Mouse (Mus musculus) cerebellum, postnatal 36 days (tissue): ENCODE results near the gene N4bp2l2.

Source experiments
- DNase-seq, 2 experiments: peaks; one replicate each; pipeline ENCODE4 v3.0.0; 2021 to 2022; ENCODE audit warnings: mixed read lengths in 2 of 2

The N4bp2l2 gene

DNA sequence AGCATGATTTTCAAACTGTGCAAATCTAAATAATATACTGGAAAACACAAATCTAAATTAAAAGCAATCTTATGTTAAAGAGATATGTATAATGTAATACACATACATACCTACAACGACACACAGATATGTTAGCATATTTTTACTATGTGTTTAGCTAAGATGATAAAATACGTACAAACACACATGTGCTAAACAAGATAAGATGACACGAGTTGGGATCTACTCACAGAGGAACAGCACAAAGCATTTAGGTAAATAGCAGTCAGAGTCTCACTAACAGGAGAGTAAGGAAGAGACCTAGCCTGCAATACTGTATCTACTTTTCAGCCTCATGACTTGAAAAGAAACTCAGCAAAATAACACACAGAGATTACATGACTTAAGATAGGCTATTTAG is 24.5 kb downstream of the N4bp2l2 start:
- DNase-seq: no peak

DNA sequence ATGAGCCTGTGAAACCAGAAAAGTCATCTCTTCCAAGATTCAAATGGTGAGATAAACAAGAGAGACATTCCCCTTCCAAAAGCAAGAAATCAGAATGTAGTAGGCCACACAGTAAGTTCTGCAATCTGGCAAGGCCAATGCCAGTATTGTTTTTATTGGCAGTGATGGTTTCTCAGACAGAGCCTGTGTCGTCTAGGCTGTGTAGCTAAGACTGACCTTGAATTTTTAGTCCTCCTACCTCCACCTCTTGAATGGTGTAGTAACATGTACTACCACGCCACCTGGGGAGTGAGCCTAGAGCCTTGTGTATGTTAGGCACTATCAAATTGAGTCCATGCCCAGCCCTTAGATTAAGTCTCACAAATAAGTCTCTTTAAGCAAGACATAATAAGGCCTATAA is 36.3 kb downstream of the N4bp2l2 start:
- DNase-seq: no peak

DNA sequence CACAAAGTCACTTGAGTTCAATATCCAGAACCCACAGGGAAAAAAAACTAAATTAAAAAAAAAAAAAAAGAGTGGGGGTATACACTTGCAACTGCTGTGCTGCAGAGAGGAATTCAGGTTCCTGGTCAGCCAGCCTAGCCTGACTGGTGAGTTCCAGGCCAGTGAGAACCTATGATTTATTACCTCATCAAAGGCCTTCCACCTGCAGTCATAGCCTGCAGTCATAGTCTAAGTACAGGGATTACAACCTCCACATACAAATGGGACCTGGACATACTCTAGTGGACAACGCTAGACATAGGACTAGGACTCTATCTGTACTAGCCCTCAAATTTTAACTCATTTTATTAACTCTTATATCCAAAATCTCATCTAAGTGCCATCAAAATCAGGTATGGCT is 36.7 kb downstream of the N4bp2l2 start:
- DNase-seq: no peak

DNA sequence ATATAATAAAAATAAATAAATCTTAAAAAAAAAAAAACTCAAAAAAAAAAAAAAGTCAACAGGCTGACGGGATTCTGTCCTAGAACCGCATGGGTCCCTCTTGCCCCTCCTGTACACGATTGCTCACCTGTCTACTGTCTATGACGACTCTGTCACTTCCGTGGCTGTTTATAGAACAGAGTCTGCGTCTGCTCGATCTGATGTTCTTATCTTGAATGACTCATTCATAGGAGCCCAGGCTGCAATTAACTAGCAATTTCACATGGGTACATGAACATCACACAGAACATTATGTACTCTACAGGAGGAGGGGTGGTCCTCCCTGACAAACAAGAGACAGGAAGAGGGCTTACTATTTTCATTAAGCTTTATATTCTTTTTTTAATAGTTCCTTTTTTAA is 40.5 kb downstream of the N4bp2l2 start:
- DNase-seq: no peak

DNA sequence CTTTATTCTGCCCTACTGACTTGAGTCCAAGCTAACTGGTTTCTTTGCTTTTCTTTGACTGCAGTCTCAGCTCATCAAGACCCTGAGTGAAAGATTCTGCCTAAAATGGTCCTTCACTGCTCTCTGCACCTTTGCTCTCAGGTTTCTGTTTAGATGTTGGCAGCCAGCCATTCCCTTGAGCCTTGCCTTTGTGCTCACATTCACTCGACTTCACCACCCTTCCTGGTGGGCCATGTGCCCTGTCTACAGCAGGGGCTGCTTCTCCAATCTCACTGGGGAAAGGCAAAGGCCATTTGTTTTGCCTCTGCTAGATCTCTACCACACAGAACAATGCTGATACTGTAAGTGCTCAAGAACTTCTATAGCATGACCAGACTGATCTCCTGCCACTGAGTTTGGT is 43.2 kb downstream of the N4bp2l2 start:
- no peak for DNase-seq

DNA sequence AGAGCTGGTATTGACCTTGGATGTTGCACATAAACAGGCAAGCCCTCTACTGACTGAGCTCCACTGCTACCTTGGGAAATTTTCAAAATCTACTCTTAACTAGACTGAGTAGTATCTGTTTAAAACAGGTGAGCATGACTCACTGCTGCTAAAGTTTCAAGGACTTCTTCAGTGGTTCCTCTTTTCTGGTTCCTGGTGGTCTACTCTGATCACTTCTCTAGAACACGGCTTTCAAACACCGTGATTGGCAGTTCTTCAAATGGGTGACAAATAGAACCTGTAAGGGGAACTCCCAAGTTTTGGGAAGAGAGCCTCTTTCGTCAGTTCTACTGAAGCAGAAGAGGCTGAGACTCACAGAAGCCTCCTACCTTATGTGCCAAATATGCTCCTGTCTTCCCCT is 44.4 kb downstream of the N4bp2l2 start:
- DNase-seq: no peak

DNA sequence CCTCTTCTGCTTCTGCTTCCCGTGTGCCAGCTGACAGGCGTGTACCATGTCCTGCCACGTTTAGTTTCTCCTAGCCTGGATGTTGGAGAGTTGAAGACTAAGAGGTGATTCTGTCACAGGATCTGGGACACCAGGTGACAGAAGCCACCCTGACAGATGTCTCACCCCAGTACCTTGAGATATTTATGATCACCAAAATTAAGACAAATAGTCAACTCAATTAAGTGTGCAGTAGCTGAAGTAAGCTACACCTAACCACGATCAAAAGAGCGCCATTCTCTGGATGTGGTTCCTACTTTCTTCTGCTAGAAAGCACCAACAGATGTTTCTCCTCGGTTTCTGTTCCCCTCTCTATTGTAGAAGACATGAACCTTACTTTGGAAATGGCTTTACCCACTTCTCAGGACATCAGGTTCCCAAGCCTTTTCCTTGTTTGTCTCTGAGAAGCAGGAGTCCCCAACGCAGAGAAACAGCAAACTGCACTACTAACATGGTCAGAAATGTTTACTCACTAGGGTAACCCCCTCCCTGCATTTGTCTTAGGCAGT is 45.3 kb downstream of the N4bp2l2 start:
- DNase-seq: no peak

DNA sequence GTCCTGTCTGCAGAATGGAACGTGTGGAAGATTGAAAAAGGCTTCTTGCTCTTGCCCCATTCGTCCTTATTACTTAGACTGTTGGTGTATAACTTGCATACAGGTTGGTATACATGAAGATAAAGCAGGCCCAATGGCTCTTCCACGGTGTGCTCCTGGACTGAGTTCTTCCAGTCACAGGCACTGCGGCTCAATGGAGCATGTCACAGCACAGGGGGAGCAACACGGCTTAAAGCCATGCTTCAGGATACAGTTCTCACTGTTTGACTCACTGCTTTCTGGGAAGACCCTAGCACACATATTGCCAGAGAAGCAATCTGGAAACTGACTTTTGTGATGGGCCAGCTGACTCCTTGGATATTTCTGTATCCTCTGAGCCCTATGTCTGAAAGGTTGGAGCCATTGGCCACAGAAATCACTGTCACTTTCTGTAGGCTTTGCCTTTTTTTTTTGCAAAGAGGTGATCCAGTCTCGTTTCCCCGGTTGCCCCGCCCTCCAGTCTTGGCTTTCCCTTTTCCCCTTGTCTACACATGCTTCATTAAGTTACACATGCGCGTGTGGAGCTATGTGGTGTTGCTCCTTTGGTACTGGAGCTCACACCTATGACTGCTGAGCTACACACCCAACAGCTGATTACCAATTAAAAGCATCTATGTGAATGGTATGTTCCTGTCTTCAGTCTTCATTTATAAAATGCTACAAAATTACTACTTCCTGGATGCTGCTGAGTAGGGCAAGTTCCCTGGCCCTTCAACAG is 47.2 kb downstream of the N4bp2l2 start:
- no peak for DNase-seq

DNA sequence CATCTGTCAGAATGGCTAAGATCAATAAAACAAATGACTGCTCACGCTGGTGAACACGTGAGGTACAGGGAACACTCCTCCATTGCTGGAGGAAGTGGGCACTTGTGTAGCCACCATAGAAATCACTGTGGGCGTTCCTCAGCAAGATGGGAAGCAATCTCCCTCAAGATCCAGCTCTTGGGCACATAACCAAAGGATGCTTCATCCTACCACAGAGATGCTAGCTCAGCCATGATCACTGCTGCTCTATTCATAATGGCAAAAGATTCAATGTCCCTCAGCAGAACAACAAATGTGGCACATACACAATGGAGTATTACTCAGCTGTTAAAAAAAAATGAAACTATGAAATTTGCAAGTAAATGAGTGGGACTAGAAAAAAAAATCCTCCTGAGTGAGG is 49.3 kb downstream of the N4bp2l2 start:
- no peak for DNase-seq

DNA sequence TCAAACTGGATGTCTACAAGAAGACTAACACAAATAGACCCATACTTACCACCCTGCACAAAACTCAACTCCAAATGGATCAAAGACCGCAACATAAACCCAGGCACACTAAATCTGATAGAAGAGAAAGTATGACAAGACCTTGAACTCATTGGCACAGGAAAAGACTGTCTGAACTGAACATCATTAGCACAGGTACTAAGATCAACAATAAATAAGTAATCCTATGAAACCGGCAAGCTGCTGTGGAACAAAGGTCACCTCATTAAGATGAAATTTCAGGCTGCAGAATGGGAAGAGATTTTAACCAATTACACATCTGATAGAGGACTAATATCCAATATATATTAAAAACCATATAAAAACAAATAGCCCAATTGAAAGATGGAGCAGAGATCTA is 49.8 kb downstream of the N4bp2l2 start:
- DNase-seq: no peak

DNA sequence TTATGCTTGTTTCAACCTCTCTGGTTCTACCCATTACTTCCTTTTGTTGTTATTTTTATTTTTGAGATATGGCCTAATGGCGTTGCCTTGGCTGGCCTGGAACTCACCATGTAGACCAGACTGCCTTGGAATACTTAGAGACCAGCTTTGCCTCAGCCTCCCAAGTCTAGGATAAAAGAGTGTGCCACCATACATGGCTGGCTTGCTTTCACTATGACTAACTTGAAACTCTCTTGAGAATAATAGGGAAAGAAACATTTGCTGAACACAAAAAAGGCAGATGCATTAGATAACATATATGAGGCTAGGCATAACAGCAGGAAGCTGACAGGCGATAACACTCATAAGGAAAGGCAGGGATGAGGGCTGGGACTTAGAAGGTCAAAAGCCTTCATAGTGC is 51.9 kb downstream of the N4bp2l2 start:
- no peak for DNase-seq

DNA sequence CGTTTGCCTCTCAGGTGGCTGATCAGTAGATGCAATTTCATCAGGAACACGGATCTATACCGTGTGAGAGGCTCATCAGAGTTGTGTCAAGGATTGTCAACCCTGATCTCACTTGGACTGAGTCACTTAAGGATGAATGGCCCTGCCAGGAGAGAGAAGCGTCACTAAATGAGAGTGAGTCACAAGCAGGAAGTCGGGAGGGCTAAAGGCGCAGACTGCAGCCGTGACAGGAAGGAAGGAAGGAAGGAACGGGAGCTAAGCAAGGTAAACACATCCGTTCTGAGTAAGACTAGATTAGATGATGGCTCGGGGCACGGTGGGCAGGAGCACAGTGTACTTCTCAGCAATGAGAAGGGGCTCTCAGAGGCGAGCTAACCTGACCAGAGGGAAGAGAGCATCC is 54.3 kb downstream of the N4bp2l2 start:
- DNase-seq: no peak

DNA sequence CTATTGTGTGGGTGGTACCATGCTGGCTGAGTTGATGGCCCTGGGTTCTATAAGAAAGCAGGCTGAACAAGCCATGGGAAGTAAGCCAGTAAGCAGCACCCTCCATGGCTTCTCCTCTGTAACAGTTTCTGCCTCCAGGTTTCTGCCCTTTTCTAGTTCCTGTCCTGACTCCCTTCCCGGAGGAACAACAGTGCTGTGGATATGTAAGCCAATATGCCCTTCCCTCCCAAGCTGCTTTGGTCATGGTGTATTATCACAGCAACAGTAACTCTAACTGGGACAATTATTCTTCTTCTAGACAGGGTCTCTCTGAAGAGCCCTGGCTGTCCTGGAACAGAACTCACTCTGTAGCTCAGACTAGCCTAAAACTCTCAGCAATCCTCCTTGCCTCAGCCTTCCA is 54.8 kb downstream of the N4bp2l2 start:
- DNase-seq: no peak

DNA sequence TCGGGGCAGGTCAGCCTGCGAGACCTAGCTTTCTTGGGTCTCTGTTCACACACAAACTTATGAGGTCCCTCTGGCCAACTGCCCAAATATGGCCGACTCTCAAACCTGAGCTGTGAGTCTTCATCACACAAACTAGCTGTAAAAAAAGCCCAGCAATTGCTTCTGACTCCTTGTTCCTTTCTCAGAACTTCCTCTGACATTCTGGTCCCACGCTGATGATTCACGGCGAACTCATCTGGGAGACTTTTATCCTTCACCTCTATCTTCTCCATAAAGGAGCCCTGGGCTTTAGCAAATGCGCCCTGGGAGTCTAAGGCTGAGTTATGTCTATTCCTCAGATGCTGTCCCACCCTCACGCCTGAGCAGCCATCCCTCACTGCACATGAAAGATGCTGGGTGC is 58.4 kb downstream of the N4bp2l2 start:
- DNase-seq: no peak

DNA sequence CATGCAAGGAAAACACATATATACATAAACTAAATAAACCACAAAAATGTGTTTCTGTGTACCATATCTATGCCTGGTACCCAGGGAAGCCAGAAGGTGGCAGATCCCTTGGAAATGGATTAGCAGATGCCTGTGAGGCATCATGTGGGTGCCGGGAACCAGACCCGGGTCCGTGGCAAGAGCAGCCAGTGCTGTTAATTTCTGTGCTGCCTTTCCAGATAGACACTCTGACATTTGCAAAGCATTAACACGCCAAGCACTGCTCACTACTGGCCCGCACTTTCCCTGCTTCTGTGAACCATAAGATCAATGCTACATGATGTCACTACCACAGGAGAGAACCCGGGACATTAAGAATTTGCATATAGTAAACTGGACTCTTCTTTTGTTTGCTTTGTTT is 59.9 kb downstream of the N4bp2l2 start:
- no peak for DNase-seq

DNA sequence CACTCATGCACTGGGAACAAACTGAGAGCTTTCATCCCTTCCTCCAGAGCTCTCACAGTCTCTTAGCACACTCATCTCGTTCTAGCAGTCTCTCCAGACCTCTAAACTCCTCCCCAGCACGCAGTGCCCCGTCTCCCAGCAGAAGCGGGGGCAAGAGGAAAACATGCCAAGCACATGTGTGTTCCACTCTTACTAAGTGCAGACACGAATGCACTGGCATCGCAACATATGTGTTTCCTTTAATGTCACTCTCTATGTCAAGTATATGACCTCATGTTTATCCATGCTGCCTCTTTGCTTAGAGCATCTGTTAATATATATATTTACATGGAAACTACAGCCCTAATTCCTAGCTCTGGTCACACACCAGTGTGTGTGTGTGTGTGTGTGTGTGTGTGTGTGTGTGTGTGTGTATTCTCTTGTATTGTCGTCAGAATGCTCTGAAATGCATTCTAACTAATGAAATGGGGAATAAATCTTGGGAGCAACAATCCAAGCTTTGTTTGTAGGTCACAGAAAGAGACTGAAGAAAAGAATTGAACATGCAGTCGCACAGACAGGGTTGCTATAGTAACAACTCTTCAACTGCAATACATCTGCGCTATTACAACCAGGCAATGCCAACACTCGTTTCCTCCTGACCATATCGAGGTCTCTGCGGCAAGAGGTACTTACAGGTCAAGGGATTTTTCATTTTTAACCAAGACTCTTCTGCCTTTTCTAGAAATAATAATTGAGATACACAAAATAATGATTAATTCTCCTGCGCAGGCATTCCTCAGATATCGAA is 64.3 kb downstream of the N4bp2l2 start:
- DNase-seq: no peak

DNA sequence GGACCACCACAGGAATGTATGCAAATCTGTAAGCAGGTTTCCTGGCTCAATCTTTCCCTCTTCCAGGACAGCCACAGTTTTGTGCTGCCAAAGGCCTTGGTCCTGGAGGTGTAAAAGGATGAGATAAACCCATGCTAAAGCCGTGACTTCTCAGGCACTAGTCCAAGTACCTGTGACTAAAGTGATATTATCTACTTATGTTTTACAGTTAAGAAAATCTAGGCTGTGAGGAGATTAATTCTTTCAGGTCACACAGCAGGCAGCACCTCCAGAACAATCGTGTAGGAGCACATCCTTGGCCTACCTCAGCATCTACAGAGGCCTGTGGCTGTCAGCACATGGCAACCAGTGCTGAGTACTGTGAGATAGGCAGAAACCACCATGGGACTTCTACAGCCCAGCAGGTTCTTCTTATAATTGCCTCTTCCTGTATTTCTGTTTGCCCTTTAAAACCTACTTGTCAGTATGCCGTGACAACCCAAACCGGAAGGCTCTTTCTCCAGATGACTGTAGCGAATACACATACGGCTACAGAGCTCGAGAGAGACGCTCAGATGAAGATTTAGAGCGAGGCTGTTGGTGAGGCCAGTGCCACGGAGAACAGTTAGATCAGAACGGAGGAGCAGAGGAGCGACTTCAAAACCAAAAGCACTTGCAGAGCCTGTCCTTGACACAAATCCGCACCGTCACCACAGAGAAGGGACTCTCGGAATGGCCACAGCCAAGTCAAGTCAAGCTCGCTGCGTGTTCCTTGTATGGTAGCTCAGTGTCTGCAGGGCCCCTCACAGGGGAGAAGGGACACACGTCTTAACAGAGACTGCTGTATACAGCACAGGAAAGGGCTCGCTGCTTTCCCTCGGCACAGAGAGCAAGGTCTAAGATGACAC is 65.2 kb downstream of the N4bp2l2 start:
- DNase-seq: no peak

DNA sequence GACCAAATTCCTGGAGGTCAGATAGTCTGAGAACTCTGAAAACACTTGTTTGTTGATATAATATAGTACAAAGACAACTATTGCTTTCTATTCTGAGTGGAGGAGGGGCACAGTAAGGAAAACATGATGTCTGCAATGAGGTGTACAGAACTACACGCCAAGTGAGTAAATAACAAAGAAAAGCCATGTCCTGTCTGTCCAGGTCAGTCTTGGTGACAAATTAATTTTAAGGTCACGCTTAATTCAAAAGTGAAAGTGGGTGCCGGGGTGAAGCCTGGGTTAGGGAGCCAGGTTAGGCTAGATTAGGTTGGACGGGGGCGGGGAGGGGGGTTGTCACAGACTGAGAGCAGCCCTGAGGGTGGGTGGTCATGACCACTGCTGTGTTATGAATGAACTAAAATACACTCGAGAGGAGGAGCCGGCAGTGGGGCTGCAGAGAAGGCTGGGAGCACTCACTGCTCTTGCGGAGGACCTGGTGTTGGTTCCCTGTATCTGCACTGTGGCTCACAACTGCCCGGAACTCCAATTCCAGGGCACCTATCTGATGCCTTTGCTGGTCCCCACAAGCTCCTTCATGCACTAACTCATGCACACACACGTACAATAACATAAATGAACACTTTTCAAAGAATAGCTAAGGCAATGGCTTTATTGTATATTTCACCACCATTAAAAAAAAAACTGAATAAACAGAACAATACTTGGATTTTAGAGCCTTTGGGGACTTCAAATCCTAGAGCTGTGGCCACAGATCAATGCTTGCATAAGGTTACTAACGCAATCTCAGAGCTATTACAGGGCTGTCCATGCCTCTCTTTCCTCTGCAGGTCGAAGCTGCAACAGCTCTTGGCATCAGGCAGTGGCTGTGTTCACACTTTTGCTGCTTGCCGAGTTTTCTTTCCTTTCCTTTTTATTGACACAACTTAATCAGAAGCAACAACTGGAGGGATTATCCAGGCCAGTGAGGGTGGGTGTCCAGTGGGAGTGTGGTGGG is 66.4 kb downstream of the N4bp2l2 start:
- no peak for DNase-seq

DNA sequence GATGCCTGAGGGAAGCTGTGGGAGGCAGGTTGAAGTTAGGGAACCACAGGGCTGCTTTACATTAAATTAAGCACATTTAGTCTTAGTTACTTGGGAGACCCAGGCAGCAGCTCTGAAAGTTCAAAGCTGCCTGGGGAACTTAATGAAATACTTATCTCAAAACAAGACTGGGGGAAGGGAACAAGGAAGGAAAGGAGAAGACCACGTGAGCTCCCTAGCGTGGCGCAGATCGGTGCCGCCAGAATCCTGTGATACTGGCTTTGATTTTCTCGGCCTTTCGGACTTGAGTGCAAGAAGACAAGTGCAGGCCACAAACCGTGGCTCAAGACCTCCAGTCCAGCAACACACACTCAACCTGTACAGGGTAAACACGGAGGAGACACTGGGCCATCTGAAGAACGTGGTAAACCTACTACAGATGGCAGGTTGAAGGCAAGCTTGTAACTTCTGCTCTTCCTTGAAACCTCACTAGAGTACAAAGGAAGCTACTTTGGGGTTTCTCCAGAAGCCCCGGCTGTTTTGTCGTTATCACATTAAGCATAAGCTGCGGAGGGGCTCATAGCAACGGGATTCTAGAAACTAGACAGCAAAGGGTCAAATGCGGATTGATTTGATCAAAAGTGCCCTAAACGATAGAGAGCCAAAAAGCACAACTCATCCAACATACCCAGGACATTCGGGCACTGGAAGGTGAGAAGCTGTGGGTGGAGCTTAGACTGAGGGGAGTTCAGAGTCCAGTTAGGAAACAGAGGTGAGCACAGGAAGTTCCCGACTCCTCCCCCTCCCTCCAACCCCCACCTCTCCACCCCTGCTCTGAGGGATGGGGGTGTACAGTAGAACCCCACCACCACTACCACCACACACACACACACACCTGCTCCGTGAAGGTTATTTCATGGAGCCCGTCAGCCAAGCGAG is 67.5 kb downstream of the N4bp2l2 start:
- no peak for DNase-seq

DNA sequence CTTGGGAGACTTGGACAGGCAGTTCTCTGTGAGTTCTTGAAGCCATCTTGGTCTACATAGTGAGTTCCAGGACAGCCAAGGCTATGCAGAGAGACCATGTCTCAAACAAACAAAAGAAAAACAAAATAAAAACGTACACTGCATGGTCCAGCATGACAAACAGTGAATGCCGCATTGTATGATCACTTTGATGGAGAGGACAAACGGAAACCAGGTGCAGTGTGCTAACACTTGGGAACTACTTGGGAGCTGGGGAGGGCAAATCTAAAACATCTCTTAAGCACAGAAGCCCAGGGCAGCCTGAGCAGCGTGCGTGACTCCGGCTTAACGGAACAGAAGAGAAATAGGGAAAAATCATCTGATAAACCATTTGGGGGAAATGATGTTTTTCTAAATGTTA is 68.9 kb downstream of the N4bp2l2 start, which contains the start of gene N4bp2l1:
Gene N4bp2l1 (minus strand): TSS at position 101 of the 400 bp plus-strand sequence.
- no peak for DNase-seq
